Comparison of ENCODE assay signal across 11 mouse cellular contexts in genomic region chr10:69832241-69832640, GRCm38 (mm10).
"Had no signal": no experiment of that assay in that cellular context is flagged by ENCODE, and none has a peak within 500 bp of the region (broad histone marks: within the 10 kb centered on the region; RNA-seq: fewer than 3 reads in every experiment).

No protein-coding gene starts in this region.

- H3K4me1 ChIP-seq: midbrain, embryonic 10.5 days; neural tube, embryonic 12.5 days had no signal

- H3K4me3 ChIP-seq: limb, embryonic 13.5 days; midbrain, embryonic 10.5 days; myocyte; neural tube, embryonic 12.5 days had no signal

- H3K27ac ChIP-seq: limb, embryonic 13.5 days; liver, embryonic 14.5 days; midbrain, embryonic 10.5 days; neural tube, embryonic 12.5 days had no signal

- H3K27me3 ChIP-seq: limb, embryonic 13.5 days; neural tube, embryonic 12.5 days had no signal

- H3K36me3 ChIP-seq: limb, embryonic 13.5 days; midbrain, embryonic 10.5 days had no signal

- H3K9me3 ChIP-seq: limb, embryonic 13.5 days; midbrain, embryonic 10.5 days; neural tube, embryonic 12.5 days had no signal

- DNase-seq: left cerebral cortex, postnatal 4 days; lung, embryonic 14.5 days; midbrain, embryonic 14.5 days; spleen, adult 18-20 months; thymus, adult 18-20 months; thymus, postnatal 14 days had no signal

- H3K9ac ChIP-seq: limb, embryonic 13.5 days; liver, embryonic 14.5 days; lung, embryonic 14.5 days; neural tube, embryonic 12.5 days had no signal

- H3K4me2 ChIP-seq: limb, embryonic 13.5 days; lung, embryonic 14.5 days; neural tube, embryonic 12.5 days had no signal
